Mouse (Mus musculus): Measurements from ENCODE around the gene Gm49673.
"Not testable (repeated sequence)": the region's sequence is repeated elsewhere in the genome, so short reads cannot be mapped to it uniquely, and the experiment has no call there.

DNA sequence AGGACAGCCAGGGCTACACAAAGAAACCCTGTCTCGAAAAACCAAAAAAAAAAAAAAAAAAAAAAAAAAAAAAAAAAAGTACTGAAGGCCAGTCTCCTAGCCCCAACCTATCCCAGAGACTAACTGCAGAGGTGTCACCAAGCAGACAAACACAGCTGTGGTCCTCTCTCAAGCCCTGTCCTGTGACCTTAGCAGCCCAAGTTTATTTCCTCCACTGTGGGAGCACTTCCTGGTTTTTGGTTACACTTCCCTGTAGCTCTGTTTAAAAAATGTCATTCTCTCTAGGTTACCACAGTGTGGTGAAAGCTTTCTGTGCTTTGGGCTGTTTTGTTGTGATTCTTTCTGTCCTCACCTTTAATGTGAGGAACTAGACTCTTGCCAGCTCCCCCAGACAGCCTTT lies 11.0 kb upstream of the Gm49673 start:
- not testable (repeated sequence) for TF ChIP-seq CTCF (conservative IDR thresholded peaks at IDR 0.05; ENCODE audit: low read length); NANOG (IDR thresholded peaks at IDR 0.05; ENCODE audit: borderline replicate concordance, low read length); POU5F1 (IDR thresholded peaks at IDR 0.05; ENCODE audit: borderline replicate concordance, low read length)
